Mouse (Mus musculus) A20 (cell line): ENCODE data around the gene Kif12.
A peak's percentile ranks its signal among the peaks of the same experiment; 100 is the strongest.

Experiments
- DNase-seq: peaks from one replicate; pipeline ENCODE4 v3.0.0-alpha.2; 2011; ENCODE audit warnings: low read depth, low spot score

The Kif12 gene

DNA sequence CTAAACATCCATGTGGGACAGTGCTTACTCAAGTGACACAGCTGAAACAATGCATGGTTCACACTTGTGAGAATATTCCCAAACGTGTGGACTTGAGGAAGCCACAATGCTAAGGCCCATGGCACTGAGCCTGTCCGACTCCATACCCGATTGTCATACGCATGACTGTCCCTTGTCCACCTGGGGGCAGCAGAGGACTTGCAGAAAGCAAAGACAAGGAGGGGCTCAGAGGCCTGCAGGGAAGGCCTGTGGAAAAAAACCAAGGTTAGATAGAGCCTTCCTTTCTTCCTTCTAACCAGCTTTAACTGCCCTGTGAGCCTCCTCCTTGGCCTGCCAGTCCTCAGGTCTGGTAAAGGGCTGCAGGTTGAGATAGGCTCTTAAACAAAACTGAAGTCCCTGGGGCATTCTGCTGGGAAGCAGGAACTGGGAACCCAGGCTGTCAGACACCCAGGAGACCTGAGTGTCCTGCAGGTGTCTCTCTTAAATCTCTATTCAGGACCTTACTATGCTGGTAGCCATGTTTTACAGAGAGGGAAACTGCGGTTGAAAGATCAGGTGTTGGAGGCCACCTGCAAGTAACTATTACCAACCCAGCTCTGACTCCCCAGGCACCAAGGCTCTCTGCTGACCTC lies 12.9 kb downstream of the Kif12 start:
- peak; percentile 69 for DNase-seq

DNA sequence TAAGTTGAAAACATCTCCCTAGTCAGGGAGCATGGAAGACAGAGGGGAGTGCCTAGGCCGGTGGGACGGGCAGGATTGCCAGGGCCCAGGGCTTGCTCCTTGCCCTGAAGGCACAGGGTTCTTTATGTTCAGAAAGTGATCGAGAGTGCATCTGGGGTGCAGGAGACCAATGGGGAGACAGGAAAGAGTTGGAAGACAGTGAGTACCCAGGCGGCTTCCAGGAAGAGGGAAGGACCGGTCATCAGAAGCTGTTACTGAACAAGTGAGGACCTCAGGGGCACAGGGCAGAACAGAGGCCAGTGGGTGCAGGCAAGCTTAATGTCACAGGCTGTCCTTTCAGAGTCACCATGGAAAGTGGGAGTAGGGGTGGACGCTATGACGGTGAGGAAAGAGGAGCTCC lies 13.7 kb downstream of the Kif12 start:
- no peak for DNase-seq

DNA sequence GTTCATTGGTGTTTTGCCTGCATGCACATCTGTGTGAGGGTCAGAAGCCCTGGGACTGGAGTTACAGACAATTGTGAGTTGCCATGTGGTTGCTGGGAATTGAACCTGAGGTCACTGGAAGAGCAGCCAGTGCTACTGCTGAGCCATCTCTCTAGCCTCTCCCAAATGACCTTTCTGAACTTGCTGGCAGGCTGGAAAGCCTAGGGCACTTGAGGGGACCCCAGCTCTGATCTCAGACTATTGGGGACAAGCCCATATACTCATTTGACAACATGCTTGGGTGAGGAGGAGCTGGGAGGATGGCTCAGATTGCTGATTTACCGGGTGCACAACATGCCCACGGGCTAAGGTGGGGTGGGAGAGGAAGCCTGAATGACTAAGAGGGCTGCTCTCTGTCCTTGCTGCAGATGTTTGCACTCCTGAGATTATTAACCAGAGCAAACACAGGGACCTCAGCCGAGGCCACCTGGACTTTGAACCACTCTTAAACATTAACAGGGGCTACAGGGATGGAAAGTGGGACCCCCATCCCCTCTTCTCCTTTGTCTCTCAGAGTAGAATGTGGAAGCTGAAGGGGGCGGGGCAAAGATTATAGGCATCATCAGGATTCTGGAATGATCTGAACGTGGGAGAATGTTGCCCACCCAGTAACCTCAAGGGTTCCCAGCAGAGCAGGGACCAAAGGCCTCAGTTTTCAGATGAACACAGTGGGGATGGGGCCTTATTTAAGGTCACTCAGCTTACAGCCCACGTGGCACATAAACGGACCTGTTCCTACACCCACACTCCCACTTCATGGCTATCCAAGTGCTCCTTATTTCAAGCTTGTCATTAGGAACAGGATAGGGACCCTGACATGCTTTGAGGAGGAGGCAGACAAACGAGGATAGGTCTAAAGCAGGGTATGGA lies 15.0 kb downstream of the Kif12 start:
- no peak for DNase-seq

DNA sequence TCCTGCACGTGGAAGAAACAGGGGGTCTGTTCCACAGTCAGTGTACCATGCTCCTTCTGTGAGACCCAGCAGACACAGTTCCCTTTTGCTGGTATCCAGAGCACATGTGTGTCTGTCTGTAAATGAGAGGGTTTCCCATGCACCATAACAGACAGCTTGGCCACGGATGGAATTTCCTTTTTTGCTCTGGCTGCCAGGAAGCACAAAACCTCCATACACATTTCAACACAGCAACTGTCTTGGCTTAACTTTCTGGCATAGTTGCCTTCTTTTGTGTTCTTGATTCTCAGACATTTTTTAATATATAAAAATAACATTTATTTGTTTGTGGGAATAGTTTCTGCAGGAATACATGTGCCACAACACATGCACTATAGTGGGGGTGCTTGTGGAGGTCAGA lies 16.3 kb downstream of the Kif12 start:
- no peak for DNase-seq

DNA sequence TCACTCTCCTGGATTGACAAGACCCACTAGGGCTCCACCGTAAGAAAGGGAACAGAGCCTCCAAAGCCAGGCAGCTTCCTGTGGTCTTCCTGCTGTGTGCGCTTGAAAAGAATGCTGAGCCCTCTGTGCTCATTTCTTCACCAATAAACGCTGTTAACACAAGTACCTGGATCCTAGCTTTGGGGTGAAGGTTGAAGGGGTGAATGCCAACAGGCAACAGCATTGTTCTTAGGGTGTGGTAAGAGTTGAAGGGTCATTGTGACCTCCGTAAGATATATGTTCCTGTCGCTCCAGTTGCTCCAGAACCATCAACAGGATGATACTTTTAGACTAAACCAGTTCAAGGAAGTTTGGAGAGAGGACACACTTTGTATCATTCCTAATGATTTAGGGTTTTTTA lies 17.2 kb downstream of the Kif12 start, which contains the start of gene Ambp:
Gene Ambp, minus strand, starts transcription at position 101 of the 400 bp plus-strand sequence.
- DNase-seq: no peak

DNA sequence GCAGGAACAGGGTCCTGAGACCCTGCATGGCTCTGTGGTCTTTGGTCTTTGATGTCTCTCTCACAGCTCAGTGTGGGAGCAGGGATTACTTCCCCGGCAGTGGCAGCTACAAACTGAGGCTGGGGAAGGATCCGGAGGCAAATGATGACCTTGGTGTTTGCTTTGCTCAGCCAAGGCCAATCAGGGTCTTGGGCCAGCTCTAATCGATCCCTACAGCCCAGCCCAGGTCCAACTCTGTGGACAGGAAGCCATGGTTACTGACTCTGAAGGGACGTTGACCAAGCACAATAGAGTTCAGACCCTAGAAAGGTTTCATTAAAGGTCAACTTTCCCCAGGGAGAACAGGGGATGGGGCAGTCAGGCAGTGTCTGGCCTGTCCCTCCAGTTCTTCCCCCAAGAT lies 17.9 kb downstream of the Kif12 start:
- no peak for DNase-seq

DNA sequence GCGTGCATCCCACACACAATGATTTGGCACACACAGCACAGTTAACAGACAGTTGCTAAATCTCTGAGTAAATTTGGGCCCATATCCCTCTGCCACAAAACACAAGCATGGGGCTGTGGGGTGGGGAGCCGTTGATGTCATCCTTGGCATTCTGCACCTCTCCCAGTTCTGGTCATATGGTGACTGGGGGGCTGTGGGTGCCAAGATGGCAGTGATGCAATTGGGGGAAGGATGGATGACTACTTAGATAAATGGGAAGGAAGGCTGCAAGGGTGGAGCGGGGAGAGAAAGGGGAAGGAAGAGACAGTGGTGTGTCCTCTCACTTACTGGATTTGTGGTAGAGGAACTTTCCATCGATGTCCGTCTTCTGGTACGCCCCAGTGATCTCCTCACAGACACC lies 20.8 kb downstream of the Kif12 start:
- DNase-seq: no peak

DNA sequence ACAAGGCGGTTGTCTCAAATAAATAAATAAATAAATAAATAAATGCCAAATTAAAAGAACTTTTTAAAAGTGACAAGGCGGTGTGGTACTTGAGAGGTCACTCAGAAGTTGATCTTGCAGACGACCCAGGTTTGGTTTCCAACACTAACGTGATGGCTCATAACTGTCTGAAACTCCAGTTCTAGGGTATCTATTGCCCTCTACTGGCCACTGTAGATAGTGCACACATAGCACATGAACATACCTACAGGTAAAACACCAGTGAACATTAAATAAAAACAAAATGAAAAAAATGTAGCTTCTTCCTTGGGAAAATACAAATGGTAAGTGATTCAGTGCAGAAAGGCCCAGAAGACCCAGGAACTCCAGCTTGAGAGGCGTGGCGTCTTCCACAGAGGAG lies 24.7 kb downstream of the Kif12 start:
- peak; percentile 27 for DNase-seq

DNA sequence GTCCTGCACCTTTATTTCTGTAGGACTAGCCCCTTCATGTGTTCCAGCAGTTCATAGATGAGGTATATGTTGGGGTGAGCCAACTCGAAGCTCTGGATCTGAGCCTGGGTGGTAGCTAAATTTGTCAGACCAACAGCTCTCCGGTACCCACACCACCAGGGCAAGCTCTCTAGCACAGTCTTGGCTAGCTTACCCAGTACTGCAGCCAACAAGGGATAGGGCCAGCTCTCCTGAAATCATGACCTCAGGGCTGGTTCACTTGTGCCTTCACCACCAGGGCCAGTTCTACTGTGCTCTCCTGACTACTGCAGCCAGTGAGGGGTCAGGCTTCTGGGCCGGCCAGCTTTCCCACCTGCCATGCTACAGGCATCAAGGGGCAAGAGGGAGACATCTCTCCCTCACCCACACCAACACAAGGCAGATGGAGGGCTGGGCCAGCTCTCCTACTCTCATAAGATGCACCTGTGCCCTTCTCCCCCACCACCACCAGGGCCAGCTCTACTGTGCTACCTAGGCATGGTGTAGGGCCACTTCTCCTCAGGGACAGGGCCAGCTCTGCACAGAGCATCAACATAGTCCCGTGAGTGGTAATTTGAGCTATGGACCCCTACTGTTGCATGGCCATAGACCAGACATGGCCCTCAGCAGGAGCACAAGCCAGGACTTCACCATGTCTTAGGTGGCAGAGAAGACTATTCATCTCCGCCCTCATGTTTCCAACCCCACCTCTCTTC lies 41.9 kb downstream of the Kif12 start:
- DNase-seq: no peak

DNA sequence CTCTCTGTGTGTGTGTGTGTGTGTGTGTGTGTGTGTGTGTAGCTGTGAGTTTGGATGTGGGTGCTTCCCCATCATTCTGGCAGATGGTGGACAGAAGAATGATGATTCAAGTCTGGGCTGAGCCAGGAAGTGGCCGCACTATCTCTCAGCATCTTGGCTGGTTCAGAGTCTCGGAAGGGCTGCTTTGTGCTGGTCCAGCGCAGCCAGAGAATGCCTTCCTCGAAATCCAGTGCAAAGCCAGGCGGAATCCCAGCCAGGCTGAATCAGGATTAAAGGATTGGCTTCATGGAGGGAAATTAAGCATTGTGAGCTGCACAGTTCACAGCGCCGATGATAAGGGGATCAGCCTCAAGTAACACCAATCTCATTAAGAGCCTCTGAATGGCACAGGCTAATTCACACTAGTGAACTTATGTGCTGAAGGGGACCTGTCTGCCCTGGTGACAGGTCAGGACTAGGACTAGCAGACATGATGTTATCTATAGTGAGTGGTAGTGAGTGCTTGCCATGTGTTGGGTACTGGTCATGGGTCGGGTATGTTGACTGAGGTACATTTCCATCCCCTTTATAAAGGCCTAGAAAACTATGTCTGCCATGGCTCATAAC lies 47.0 kb downstream of the Kif12 start:
- DNase-seq: no peak

DNA sequence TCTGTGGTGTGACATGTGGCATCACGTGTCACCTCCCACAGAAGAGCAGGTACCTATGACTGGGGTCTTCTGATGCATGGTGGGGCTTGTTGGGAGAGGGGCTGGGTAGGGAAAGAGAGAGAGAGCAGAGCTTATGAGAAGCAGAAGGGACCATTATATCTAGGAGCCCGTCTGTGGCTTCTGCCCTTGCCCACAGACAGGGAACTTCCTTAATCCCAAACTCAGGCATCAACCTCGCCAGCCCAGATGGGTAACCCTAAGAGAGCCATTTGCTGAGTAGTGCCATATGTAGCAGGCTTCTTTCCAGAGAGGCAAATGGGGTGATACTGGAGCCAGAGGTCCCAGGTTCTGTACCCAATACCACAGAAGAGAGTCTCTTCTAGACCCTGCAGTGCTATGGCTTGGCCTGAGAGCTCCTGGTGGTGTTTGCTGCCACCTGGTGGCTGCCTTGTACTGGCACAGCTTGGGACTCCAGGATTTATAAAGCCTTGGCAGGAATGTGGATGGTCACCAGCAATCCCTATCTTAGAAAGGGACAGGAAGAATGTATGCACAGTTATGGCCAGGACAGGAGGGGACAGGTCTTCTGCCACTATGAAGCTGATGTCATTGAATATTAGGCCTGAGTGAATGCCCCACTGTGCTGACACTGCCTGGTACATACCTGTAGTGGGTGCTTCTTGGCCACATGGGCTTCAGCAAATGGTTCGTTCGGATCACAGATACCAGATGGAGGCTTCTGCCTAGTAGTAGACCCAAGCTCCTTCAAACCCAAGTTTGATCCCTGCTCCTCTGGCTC lies 53.1 kb downstream of the Kif12 start:
- DNase-seq: peak; percentile 69
